Mouse (Mus musculus) heart, adult 8-10 months (tissue): ENCODE data around the gene Ndufa3. TPM values are rescaled to one million over a fixed set of nuclear protein-coding genes. Genes with fewer than 3 reads are reported as not detected.

Experiments used
- DNase-seq: peaks from one replicate; pipeline ENCODE4 v3.0.0; 2022; ENCODE audit warnings: low spot score
- total RNA-seq, 4 experiments: library from RNA; stranded (reverse); gene quantifications; 2 replicates each; pipeline ENCODE4 v1.2.4; 2022

Gene Ndufa3
- total RNA-seq, 4 experiments from 2014 or later: 2,114 to 2,277 (median 2,237) TPM

- DNase-seq: no peak
These were observed 6.7 kb upstream of the Ndufa3 start for GRCm38 (mm10) chr7:3610437-3610836.

DNA sequence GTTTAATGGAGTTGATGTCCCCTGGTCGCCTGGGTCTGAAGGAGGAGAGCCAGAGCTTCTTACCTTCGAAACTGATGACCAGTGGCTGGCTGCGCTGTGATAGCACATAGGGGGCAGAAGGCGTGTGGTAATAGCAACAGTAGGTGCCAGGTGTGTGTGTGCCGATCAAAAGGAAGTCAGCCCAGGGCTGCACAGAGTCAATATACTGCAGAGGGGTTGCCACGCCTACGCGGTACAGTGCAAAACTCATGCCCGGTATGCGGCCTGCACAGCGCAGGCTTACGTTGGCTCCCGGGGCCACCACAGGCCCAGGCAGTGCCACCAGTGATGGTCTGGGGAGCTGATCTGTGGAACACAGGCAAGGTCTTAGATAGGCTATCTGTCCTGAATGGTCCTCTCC is 6.2 kb upstream of the Ndufa3 start:
- no peak for DNase-seq

DNA sequence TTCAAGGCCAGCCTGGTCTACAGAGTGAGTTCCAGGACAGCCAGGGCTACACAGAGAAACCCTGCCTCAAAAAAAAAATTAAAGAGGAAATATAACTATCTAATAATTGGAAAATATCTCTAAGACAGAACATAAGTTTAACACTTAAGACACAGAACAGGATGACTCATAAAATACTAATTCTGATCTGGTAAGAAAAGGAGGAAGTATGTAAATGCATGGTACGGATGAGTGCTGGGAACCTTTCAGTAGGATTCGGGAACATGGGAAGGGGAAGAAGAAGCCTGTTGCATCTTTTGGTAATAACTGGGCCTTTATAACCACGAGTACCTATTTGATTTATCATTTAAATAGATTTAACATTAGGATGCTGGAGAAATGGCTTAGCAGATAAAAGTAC is 3.2 kb upstream of the Ndufa3 start:
- no peak for DNase-seq

DNA sequence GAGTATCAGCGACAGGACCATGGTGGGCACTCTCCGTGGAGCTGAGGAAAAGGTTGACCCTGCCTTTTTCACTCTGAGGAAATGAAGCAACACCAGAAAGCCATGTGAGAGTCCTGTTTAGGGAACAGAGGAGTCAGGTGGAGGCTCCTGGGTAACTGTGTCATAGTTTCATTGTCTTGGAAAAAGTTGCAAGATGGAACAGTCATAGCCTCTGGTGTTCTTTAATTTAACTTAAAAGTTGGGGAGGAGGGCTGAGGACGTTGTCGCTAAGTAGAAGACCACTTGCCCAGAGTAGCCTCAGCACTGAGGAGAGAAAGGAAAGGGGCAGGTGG is 1.1 kb upstream of the Ndufa3 start, which contains the start of gene Oscar:
Gene Oscar (minus strand): TSS at position 101 of the 332 bp plus-strand sequence.
- no peak for DNase-seq

DNA sequence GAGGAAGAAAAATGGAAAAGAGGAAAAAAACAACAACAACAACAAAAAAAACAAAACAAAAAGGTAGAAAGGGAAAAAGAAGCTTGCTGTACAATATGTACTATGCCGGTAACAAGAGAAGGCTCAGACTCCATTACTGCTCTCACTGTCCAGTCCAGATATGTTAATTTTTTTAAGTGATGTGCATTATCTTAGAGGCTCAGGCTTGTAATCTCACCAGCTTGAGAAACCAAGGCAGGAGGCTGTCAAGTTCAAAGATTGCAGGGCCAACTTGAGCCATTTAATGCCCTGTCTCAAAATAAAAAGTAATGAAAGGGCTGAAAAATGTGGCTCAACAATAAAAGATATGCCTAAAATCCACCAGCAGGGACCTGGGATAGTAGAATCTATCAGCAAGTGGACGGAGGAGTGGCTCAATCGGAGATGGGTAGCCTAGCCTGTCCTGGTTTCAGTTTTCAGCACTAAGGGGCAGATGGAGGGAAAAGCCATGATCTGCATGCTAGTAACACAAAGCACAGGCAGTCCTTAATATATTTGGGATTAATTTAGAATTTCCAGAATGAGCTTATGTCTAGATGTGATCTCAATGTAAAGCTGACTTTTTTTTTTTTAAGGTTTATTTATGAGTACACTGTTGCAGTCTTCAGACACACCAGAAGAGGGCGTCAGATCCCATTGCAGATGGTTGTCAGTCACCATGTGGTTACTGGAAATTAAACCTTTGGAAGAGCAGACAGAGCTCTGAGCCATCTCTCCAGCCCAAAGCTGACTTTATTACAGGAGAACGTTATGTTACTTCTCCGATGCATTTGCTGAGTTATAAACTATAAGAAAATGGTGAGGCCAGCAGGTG is 558 bp upstream of the Ndufa3 start:
- no peak for DNase-seq

DNA sequence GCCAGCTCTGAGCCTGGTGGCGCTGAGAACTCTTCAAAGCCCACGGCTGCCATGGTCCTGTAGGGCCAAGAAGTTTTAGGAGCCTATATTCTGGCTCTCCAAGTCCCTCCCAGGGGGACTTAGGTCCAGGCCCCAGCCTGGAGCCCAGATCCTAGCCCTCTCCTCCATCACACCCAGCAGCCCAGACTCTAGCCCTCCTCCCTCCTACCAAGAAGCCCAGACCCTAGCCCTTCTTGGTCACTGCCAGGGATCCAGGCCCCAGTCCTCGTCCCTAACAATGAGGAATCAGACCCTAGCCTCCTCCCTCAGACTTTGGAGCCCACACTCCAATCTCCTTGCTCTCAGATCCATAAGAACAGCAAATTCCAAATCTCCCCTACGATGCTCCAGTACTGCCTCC is 11.9 kb downstream of the Ndufa3 start:
- no peak for DNase-seq

- DNase-seq: peak; percentile 97
These were observed 12.6 kb downstream of the Ndufa3 start, which contains the start of the genes Tfpt and Prpf31 for GRCm38 (mm10) chr7:3629543-3630477. Gene Tfpt (minus strand): TSS chr7:3629929. Gene Prpf31 (plus strand): TSS chr7:3629985.

DNA sequence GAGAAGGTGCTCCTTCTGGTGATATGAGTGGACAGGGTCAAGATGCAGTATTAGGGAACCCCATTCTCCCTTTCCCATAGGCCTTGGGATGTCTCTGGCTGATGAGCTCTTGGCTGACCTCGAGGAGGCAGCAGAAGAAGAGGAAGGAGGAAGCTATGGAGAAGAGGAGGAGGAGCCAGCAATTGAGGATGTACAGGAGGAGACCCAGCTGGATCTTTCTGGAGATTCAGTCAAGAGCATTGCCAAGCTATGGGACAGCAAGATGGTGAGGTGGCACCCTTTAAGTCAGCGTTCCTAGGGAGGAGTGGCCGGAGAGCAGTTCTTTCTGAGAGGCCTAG is 13.3 kb downstream of the Ndufa3 start:
- DNase-seq: no peak

- no peak for DNase-seq
These were observed 26.2 kb downstream of the Ndufa3 start for GRCm38 (mm10) chr7:3643412-3643811.

DNA sequence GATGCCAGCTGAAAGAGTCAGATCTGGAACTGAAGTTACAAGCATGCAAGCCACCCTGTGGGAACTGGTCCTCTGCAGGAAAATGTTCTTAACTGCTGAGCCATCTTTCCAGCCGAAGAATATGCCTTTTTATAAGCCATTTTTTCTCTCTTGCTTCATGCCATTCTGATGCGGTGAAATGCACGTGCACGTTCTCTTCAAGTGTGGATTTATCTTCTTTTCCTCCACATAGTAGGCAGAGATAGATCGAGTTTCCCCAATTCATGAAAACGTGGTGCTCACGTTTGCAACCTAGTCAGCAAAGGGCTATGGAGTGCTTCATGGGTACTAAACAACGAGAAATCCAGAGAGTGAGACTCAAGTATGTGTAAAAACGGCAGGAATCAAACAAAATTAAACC is 26.7 kb downstream of the Ndufa3 start:
- DNase-seq: no peak

GRCm38 (mm10) chr7:3644348-3644671 is 27.1 kb downstream of the Ndufa3 start:
- no peak for DNase-seq

- DNase-seq: peak; percentile 99
These were observed 27.7 kb downstream of the Ndufa3 start, which contains the start of gene Cnot3 for GRCm38 (mm10) chr7:3644672-3645487. Gene Cnot3 (plus strand): TSS chr7:3645268.

DNA sequence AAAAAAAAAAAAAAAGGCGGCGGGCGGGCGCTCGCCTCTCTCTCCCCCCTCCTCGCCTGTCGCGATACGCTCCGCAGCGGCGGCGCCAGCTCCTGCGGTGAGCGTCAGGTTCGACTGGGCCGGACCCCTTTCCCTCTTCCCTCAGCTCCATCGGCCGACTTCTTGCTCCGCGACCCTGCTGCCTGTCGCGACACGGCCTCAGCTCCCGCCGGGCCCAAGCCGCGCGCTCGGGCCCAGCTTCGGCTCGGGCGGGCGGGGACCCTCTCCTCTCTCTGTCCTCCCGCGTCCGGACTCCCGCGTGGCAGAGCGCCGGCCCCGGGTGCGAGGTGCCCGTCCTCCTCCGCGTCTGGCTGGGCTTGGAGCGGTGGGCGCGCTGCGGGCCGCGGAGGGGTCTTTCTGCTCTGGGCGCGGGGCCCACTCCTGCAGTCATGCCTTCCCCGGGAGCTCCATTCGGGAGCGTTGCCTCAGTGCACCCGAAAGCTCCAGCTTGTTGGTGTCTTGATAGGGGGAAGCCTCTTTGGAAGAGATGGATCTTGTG is 28.4 kb downstream of the Ndufa3 start:
- DNase-seq: no peak

- DNase-seq: no peak
These were observed 29.0 kb downstream of the Ndufa3 start for GRCm38 (mm10) chr7:3646188-3646587.

GRCm38 (mm10) chr7:3646641-3647040 is 29.5 kb downstream of the Ndufa3 start:
- no peak for DNase-seq

- DNase-seq: no peak
These were observed 39.8 kb downstream of the Ndufa3 start for GRCm38 (mm10) chr7:3656966-3657365.

DNA sequence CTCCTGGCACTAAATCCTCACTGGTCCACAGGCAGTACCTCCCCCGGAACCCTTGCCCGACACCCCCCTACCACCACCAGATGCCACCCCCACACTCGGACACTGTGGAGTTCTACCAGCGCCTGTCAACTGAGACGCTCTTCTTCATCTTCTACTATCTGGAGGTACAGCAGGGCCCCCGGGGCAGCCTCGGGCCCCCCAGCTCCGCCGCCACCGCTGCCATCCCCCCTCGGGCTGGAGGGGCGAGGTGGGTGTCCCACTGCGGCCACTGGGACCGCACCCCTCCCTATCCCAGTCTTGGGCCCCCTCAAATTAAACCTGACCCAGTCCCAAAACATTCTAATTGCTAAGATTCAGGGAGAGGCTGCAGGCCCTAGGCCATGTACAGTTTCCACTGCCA is 41.4 kb downstream of the Ndufa3 start:
- DNase-seq: no peak

DNA sequence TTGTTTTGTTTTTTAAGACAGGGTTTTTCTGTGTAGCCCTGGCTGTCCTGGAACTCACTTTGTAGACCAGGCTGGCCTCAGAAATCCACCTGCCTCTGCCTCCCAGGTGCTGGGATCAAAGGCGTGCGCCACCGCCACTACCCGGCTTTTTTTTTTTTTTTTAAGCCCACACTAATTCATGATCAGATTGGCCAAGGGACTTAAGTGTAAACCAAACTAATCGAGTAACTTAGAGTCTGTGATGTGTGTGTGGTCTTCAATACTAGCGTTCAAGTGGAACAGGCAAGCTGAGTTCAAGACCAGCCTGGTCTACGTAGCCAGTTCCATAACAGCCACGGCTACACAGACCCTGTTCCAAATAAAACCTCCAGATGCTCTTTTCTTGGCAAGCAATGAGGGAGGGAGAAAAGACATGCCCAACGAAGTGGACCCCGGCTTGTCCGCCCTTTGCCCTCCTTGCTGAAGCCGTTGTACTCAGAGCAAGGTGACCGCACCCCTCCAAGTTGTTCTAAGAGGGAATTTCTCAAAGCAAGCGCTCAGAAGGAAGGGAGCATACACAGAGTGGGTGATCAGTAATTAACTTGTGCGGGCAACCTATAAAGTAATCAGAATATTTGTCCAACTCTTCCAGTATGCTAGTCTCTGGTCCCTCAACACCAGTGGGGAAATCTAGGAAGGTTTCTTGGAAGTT is 47.5 kb downstream of the Ndufa3 start:
- DNase-seq: no peak

DNA sequence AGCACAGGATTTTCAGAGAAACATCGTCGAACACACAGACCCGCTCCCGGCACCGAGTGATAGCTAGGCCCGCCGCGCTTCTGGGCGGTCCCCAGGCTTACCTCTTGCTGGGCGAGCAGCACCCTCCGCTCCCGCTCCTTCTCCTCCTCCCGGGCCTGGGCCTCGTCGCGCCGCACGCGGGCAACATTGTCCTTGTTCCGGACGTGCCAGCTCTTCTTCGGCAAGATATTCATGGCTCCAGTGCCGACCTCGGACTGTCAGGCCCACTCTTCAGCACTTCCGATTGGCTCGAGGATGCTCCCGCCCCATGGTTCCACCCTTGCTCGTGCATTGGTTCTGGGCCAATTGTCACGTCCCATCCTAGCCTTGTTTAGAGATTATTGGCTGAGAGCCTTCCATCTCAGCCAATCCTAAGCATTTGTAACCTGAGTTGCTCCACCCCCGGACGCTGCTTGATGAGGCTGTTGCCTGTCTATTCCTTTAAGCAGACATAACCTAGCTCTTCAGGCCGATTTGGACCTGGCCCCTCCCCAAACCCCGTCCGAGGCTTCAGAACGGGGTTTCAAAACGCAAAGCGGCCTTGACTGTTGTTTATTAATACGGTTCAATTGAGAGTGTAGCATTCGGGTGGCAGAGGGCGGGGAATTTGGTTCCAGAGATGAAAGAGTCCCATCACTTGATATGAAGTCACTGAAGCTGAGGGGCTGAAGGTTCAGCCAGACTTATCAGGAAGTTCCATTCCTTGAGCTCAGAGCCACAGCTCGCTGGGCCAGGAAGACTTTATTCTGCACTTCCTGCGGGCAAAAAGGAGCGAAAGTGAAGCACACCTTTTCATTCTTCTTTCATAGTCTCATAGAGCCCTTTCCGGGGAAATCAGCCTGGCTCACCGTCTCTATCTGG is 48.3 kb downstream of the Ndufa3 start, which contains the start of gene Leng1:
Gene Leng1 (minus strand): TSS at position 626 of the 900 bp plus-strand sequence.
- peak; percentile 99 for DNase-seq

GRCm38 (mm10) chr7:3666921-3667391 is 49.8 kb downstream of the Ndufa3 start:
- no peak for DNase-seq
